Mouse (Mus musculus) forelimb bud, embryonic 11.5 days (tissue): ENCODE results near the gene Oxt.

Experiments
- DNase-seq: peaks from one replicate; pipeline ENCODE4 v3.0.0-alpha.2; 2012; ENCODE audit warnings: low read depth, low spot score

The Oxt gene

GRCm38 (mm10) chr2:130578148-130578547, 2.2 kb downstream of the Oxt start:
- DNase-seq: peak; percentile 49

GRCm38 (mm10) chr2:130579791-130580190, 3.8 kb downstream of the Oxt start:
- no peak for DNase-seq

DNA sequence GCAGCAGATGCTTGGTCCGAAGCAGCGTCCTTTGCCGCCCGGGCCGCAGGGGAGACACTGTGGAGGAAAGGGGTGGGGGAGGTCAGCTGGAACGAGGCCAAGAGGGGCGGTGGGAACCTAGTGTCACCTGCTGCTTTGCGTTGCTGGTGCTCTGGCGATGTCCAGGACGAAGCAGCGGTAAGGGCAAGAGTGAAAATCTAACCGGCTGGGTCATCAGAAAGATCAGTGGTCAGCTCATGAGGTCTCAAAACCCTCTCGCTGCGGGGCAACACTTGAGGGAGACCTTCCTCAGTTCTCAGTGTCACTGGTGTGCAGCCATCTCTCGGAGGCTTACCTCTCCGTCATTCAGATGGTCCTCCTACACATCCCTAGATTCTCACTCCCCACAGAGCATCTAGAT, 5.2 kb downstream of the Oxt start:
- no peak for DNase-seq

DNA sequence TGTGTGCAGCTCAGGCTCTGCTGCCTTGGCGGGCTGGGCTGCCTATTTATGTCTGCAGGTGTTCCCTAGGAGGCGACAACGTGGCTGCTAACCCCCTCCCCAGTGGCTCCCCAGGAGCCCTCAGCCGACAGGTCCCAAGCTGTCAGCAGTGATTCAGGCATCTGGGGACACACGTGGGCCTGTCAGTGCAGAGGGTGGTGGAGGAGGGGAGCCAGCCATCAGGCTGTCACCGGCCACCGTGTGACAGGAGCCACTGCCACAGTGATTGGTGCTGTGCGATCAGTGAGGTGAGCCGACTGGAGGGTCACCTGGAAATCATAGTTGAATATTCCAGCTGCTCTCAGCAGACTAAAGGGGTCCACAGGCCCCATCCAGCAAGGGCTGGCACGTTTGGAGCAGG, 6.6 kb downstream of the Oxt start, which contains the start of gene Avp:
Gene Avp, minus strand, starts transcription at position 3 of the 400 bp plus-strand sequence.
- no peak for DNase-seq

- no peak for DNase-seq
These were observed 8.1 kb downstream of the Oxt start for GRCm38 (mm10) chr2:130583902-130584560.

- no peak for DNase-seq
These were observed 10.0 kb downstream of the Oxt start for GRCm38 (mm10) chr2:130586016-130586415.

- DNase-seq: no peak
These were observed 12.4 kb downstream of the Oxt start for GRCm38 (mm10) chr2:130588373-130588772.

DNA sequence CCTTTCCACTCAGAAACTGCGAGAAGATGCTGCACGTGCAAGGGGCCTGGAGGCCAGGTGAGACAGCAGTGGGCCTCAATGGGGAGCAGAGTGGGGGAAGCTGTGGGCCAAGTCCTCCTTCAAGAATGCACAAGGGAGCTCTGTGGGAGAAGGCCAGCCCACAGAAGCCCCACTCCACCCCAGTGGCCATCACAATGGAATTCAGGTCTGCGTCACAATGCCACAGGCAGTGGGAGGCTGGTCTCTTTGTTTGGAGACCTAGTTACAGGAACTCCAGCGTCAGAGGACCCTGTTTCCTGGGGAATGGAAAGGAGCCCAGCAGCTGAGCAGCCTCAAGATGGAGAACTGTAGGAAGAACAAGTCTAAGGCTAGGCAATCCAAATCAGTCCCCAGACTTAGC, 13.2 kb downstream of the Oxt start:
- no peak for DNase-seq

GRCm38 (mm10) chr2:130589761-130590160, 13.8 kb downstream of the Oxt start:
- DNase-seq: no peak

DNA sequence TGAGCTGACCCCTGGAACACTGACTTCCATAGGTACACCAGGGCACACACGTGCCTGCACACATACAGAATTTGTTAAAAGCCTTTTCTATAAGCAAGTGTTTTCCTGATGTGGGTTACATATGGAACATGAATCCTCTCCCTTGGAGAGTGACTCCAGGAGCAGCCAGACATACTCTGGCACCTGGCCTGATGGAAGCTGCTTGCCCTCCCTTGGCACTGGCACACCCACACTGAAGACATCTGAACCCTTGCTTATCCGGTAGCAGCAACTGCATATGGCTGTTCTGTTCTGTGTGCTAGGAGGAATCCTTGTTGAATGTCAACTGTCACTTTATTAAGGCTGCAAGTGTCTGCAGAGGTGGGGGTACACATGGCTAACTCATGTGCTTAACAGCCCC, 15.0 kb downstream of the Oxt start:
- DNase-seq: no peak

DNA sequence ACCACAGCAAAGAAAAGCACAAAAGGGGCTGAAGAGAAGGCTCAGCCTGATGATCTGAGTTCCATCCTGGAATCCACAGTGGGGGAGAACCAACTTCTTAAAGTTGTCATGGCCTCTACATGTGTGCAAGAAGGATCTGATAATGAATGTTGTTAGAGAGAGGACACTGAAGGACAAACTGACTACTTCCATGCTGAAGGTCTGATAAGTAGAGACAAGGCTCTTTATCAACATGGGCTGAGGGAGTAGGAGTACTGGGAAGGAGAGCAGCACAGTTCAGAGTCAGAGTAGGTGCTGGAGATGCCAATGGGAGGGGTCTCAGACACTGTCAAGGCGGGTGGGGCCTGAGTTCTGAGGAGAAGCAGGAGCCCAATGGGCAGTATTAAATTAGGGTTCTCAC, 19.6 kb downstream of the Oxt start:
- DNase-seq: no peak

- no peak for DNase-seq
These were observed 21.6 kb downstream of the Oxt start for GRCm38 (mm10) chr2:130597601-130598010.

- DNase-seq: no peak
These were observed 22.4 kb downstream of the Oxt start for GRCm38 (mm10) chr2:130598399-130598798.

GRCm38 (mm10) chr2:130602195-130602594, 26.2 kb downstream of the Oxt start:
- no peak for DNase-seq

- no peak for DNase-seq
These were observed 37.1 kb downstream of the Oxt start for GRCm38 (mm10) chr2:130613091-130613490.

- DNase-seq: no peak
These were observed 43.0 kb downstream of the Oxt start for GRCm38 (mm10) chr2:130618972-130619371.
